Mouse (Mus musculus) ES-E14 (cell line): ENCODE data around the gene Lamc2.

Experiments
- MAFK ChIP-seq: IDR thresholded peaks from 2 replicates; pipeline ENCODE4 v1.6.1; 2014; ENCODE audit warnings: mild to moderate bottlenecking, low read depth, low read length, inconsistent platforms; ENCODE audit not compliant: insufficient read depth
- ZC3H11A ChIP-seq: IDR thresholded peaks from 2 replicates; pipeline ENCODE4 v1.6.1; 2012; ENCODE audit warnings: low read depth, mild to moderate bottlenecking, inconsistent platforms, low read length, borderline replicate concordance
- ZNF384 ChIP-seq: IDR thresholded peaks from 2 replicates; pipeline ENCODE4 v1.6.1; 2012; ENCODE audit warnings: low read depth, low read length, inconsistent platforms

DNA sequence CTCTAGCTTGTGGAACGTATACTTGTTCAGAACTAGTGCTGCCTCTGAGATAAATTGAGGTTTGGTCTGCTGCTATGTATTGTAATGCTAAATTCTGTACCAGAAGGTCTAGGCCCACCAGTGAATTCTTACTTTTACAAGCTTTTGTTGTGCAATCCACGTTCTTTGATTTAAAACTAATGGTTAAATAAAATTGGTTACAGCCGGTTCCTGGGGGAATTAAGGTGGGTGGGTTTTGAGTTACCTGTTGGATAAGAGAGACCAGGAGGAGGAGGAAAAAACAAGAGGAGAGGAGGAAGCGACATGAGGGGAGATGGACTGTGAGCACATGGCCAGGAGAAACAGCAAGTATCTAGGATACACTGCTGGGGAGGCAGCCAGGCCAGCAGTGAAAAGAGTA is 30.3 kb upstream of the Lamc2 start:
- TF ChIP-seq ZC3H11A (no peak), MAFK (no peak), ZNF384 (no peak)
